ENCODE assay signal across 21 mouse cellular contexts in genomic region chr5:145149294-145149693, GRCm38 (mm10). TPM values are rescaled to one million over a fixed set of nuclear protein-coding genes. Genes with fewer than 3 reads are reported as not detected.
A peak's percentile ranks its signal among the peaks of the same experiment; 100 is the strongest.
DNase-seq lines count a peak whose midpoint lies in the region; ATAC-seq lines count a peak whose summit lies in the region.
"Had no signal": no experiment of that assay in that cellular context is flagged by ENCODE, and none has a peak within 500 bp of the region (broad histone marks: within the 10 kb centered on the region; RNA-seq: fewer than 3 reads in every experiment).

No protein-coding gene starts in this region.

- peaks cover 8% of the 10 kb centered on the region; the same call in 1 of the 2 replicates for H3K4me1 ChIP-seq in liver, embryonic 11.5 days (replicated peaks; ENCODE audit: control insufficient read depth, insufficient read depth, low read length)
- H3K4me1 ChIP-seq in liver, embryonic 12.5 days: peaks cover 54% of the 10 kb centered on the region
- H3K4me1 ChIP-seq in liver, embryonic 16.5 days (ENCODE audit: control insufficient read depth, low read depth, low read length): peaks cover 19% of the 10 kb centered on the region
- H3K4me1 ChIP-seq: embryonic facial prominence, embryonic 15.5 days; forebrain, embryonic 10.5 days; heart, embryonic 10.5 days; heart, embryonic 15.5 days; hindbrain, embryonic 15.5 days had no signal

- H3K27me3 ChIP-seq in liver, embryonic 11.5 days (replicated peaks; ENCODE audit: control insufficient read depth, insufficient read depth, low read length): no peaks in the 10 kb centered on the region
- H3K27me3 ChIP-seq in liver, embryonic 12.5 days (replicated peaks): no peaks in the 10 kb centered on the region
- H3K27me3 ChIP-seq in liver, embryonic 16.5 days (ENCODE audit: control insufficient read depth, insufficient read depth, low read depth, low read length): no peaks in the 10 kb centered on the region
- H3K27me3 ChIP-seq: embryonic facial prominence, embryonic 15.5 days; heart, embryonic 15.5 days; hindbrain, embryonic 15.5 days had no signal

- DNase-seq in liver, embryonic 11.5 days (ENCODE audit: low spot score): no peak
- DNase-seq in liver: no peak
- DNase-seq in left cerebral cortex, adult 11 months (ENCODE audit: low spot score): no peak
- no peak for DNase-seq in T-cell, adult 2 months (ENCODE audit: low spot score)
- DNase-seq in adrenal gland, adult (ENCODE audit: inconsistent age in 2 of 2, low spot score in 1 of 2): no peak
- no peak for DNase-seq in cerebellum, adult 9-10 months
- DNase-seq: adrenal gland, postnatal 14 days; cerebellum, adult 18-20 months; cerebellum, postnatal 10 days; embryo, embryonic 11 days; heart, adult 18-20 months; heart, postnatal 14 days had no signal

- no peak overlapping the region for H3K4me2 ChIP-seq in liver, embryonic 11.5 days
- H3K4me2 ChIP-seq in liver, embryonic 12.5 days: peak overlapping the region; percentile 17
- no peak overlapping the region for H3K4me2 ChIP-seq in liver, embryonic 16.5 days (ENCODE audit: low read depth, low read length)
- H3K4me2 ChIP-seq: embryonic facial prominence, embryonic 15.5 days; heart, embryonic 15.5 days; hindbrain, embryonic 15.5 days had no signal

- no peaks in the 10 kb centered on the region for H3K9me3 ChIP-seq in liver, embryonic 11.5 days (ENCODE audit: control insufficient read depth, low read length)
- H3K9me3 ChIP-seq in liver, embryonic 12.5 days (replicated peaks): no peaks in the 10 kb centered on the region
- H3K9me3 ChIP-seq in liver, embryonic 16.5 days (replicated peaks; ENCODE audit: control insufficient read depth, low read length): no peaks in the 10 kb centered on the region
- H3K9me3 ChIP-seq: embryonic facial prominence, embryonic 15.5 days; forebrain, embryonic 10.5 days; heart, embryonic 10.5 days; heart, embryonic 15.5 days; hindbrain, embryonic 15.5 days had no signal

- peak overlapping the region; percentile 66 for H3K27ac ChIP-seq in liver, embryonic 11.5 days (ENCODE audit: low read depth, low read length)
- H3K27ac ChIP-seq in liver, embryonic 12.5 days: peak overlapping the region; percentile 75
- H3K27ac ChIP-seq in liver, embryonic 16.5 days (ENCODE audit: low read length): 0 out of 2 replicates have a peak overlapping the region, but pooled peaks have one; percentile 31
- H3K27ac ChIP-seq: embryonic facial prominence, embryonic 15.5 days; forebrain, embryonic 10.5 days; heart, embryonic 10.5 days; heart, embryonic 15.5 days; hindbrain, embryonic 15.5 days had no signal

- peaks cover 52% of the 10 kb centered on the region for H3K36me3 ChIP-seq in liver, embryonic 11.5 days (ENCODE audit: control insufficient read depth, insufficient read depth, low read length)
- peaks cover 99% of the 10 kb centered on the region for H3K36me3 ChIP-seq in liver, embryonic 12.5 days
- peaks cover 70% of the 10 kb centered on the region for H3K36me3 ChIP-seq in liver, embryonic 16.5 days (ENCODE audit: control insufficient read depth, insufficient read depth)

- no peak overlapping the region for H3K4me3 ChIP-seq in liver, embryonic 11.5 days (ENCODE audit: low read depth, low read length)
- no peak overlapping the region for H3K4me3 ChIP-seq in liver, embryonic 12.5 days
- H3K4me3 ChIP-seq in liver, embryonic 16.5 days (ENCODE audit: low read depth, low read length): no peak overlapping the region
- H3K4me3 ChIP-seq: embryonic facial prominence, embryonic 15.5 days; erythroblast, embryonic 14.5 days; forebrain, embryonic 10.5 days; heart, embryonic 10.5 days; heart, embryonic 15.5 days; hindbrain, embryonic 15.5 days had no signal

- peak; percentile 74 for ATAC-seq in liver, embryonic 11.5 days (replicated peaks; ENCODE audit: low FRiP score)
- ATAC-seq in liver, embryonic 12.5 days: peak; percentile 68
- peak; percentile 33; the same call in 1 of the 2 replicates for ATAC-seq in liver, embryonic 16.5 days (ENCODE audit: low read depth)
- ATAC-seq: forebrain, embryonic 14.5 days had no signal

- no peak overlapping the region for H3K9ac ChIP-seq in liver, embryonic 11.5 days (ENCODE audit: low read depth, low read length)
- no peak overlapping the region for H3K9ac ChIP-seq in liver, embryonic 12.5 days
- H3K9ac ChIP-seq in liver, embryonic 16.5 days (ENCODE audit: low read depth, low read length): no peak overlapping the region
- H3K9ac ChIP-seq: embryonic facial prominence, embryonic 15.5 days; heart, embryonic 15.5 days; hindbrain, embryonic 15.5 days had no signal

- 65% methylated on average over 6 of the region's 6 CpGs for WGBS in liver, embryonic 11.5 days
- 38% methylated on average over 6 of the region's 6 CpGs for WGBS in liver, embryonic 12.5 days (ENCODE audit: insufficient replicate concordance)
- WGBS in liver, embryonic 16.5 days (ENCODE audit: insufficient replicate concordance): 40% methylated on average over 6 of the region's 6 CpGs

RNA-seq across cellular contexts. Expression of gene Bud31, which starts 9.1 kb away (rescaled TPM):
- polyA plus RNA-seq in liver, embryonic 11.5 days (2014; fragmentation: Nextera tagmentation; extraction: Ambion mirVana): 233 and 243 TPM in 2 replicates
- polyA plus RNA-seq in liver, embryonic 12.5 days (2016; fragmentation: Nextera tagmentation; extraction: Ambion mirVana): 171 TPM in 2 replicates
- polyA plus RNA-seq in liver, embryonic 16.5 days (2015; fragmentation: Nextera tagmentation; extraction: Ambion mirVana): 111 and 125 TPM in 2 replicates

RNA-seq across cellular contexts. Expression of gene Pdap1, which starts 9.3 kb away (rescaled TPM):
- 104 and 122 TPM in 2 replicates for polyA plus RNA-seq in liver, embryonic 11.5 days (2014; fragmentation: Nextera tagmentation; extraction: Ambion mirVana)
- 78.0 and 80.6 TPM in 2 replicates for polyA plus RNA-seq in liver, embryonic 12.5 days (2016; fragmentation: Nextera tagmentation; extraction: Ambion mirVana)
- polyA plus RNA-seq in liver, embryonic 16.5 days (2015; fragmentation: Nextera tagmentation; extraction: Ambion mirVana): 33.6 and 36.3 TPM in 2 replicates

RNA-seq across cellular contexts. Expression of gene Ptcd1, which starts 17.6 kb away (rescaled TPM):
- 15.7 and 17.6 TPM in 2 replicates for polyA plus RNA-seq in liver, embryonic 11.5 days (2014; fragmentation: Nextera tagmentation; extraction: Ambion mirVana)
- polyA plus RNA-seq in liver, embryonic 12.5 days (2016; fragmentation: Nextera tagmentation; extraction: Ambion mirVana): 12.2 and 12.6 TPM in 2 replicates
- 7.3 and 7.8 TPM in 2 replicates for polyA plus RNA-seq in liver, embryonic 16.5 days (2015; fragmentation: Nextera tagmentation; extraction: Ambion mirVana)

RNA-seq across cellular contexts. Expression of gene Cpsf4, which starts 17.7 kb away (rescaled TPM):
- 38.6 and 44.1 TPM in 2 replicates for polyA plus RNA-seq in liver, embryonic 11.5 days (2014; fragmentation: Nextera tagmentation; extraction: Ambion mirVana)
- polyA plus RNA-seq in liver, embryonic 12.5 days (2016; fragmentation: Nextera tagmentation; extraction: Ambion mirVana): 39.0 and 39.1 TPM in 2 replicates
- 22.7 and 24.0 TPM in 2 replicates for polyA plus RNA-seq in liver, embryonic 16.5 days (2015; fragmentation: Nextera tagmentation; extraction: Ambion mirVana)

RNA-seq across cellular contexts. Expression of gene Arpc1b, which starts 35.3 kb away (rescaled TPM):
- polyA plus RNA-seq in liver, embryonic 11.5 days (2014; fragmentation: Nextera tagmentation; extraction: Ambion mirVana): 190 and 209 TPM in 2 replicates
- polyA plus RNA-seq in liver, embryonic 12.5 days (2016; fragmentation: Nextera tagmentation; extraction: Ambion mirVana): 175 and 180 TPM in 2 replicates
- polyA plus RNA-seq in liver, embryonic 16.5 days (2015; fragmentation: Nextera tagmentation; extraction: Ambion mirVana): 164 and 166 TPM in 2 replicates
